Mouse (Mus musculus) MEL (cell line): ENCODE measurements around the gene Slc7a5. TPM values are rescaled to one million over a fixed set of nuclear protein-coding genes. Genes with fewer than 3 reads are reported as not detected.

Source experiments
- DNase-seq: peaks from one replicate; pipeline ENCODE4 v3.0.0; 2011; ENCODE audit warnings: low read depth, low spot score
- H3K27ac ChIP-seq: 2 replicates; pipeline ENCODE4 v1.5.1; 2012; ENCODE audit warnings: low read depth, mild to moderate bottlenecking, control low read depth, low read length, moderate library complexity; ENCODE audit not compliant: control insufficient read depth
- H3K27me3 ChIP-seq, 2 experiments: fragments of 150-350 bp in 1 of 2; sonication (generic) in 1 of 2; 2 replicates each; pipeline ENCODE4 v1.6.1; 2012; ENCODE audit warnings: low read length in 2 of 2, mild to moderate bottlenecking in 2 of 2, improper control_type of control experiment in 1 of 2, moderate library complexity in 1 of 2; ENCODE audit not compliant: insufficient read depth in 2 of 2, control insufficient read depth in 1 of 2
- H3K36me3 ChIP-seq, 2 experiments: 2 replicates each; pipeline ENCODE4 v1.6.1; 2012 to 2014; ENCODE audit warnings: low read length in 2 of 2, improper control_type of control experiment in 1 of 2, inconsistent platforms in 1 of 2, mild to moderate bottlenecking in 1 of 2; ENCODE audit not compliant: insufficient read depth in 2 of 2, control insufficient read depth in 1 of 2
- H3K4me1 ChIP-seq, 2 experiments: fragments of 150-350 bp in 1 of 2; sonication (generic) in 1 of 2; 2 replicates each; pipeline ENCODE4 v1.6.1; 2012; ENCODE audit warnings: low read length in 2 of 2, improper control_type of control experiment in 1 of 2, mild to moderate bottlenecking in 1 of 2; ENCODE audit not compliant: insufficient read depth in 2 of 2, control insufficient read depth in 1 of 2
- H3K4me3 ChIP-seq, 2 experiments: fragments of 150-350 bp in 1 of 2; sonication (generic) in 1 of 2; 2 replicates each; pipeline ENCODE4 v1.5.1; 2012; ENCODE audit warnings: low read depth in 2 of 2, low read length in 2 of 2, mild to moderate bottlenecking in 2 of 2, moderate library complexity in 2 of 2, control low read depth in 1 of 2, improper control_type of control experiment in 1 of 2; ENCODE audit not compliant: control insufficient read depth in 1 of 2, insufficient read depth in 1 of 2
- H3K79me2 ChIP-seq: 2 replicates; pipeline ENCODE4 v1.6.1; 2012; ENCODE audit warnings: mild to moderate bottlenecking, low read length, moderate library complexity; ENCODE audit not compliant: control insufficient read depth, poor library complexity, insufficient read depth
- H3K9ac ChIP-seq: 2 replicates; pipeline ENCODE4 v1.6.1; 2012; ENCODE audit warnings: low read depth, mild to moderate bottlenecking, control low read depth, low read length, moderate library complexity; ENCODE audit not compliant: control insufficient read depth, poor library complexity, severe bottlenecking
- H3K9me3 ChIP-seq: fragments of 150-350 bp; sonication (generic); replicated peaks from 2 replicates; pipeline ENCODE4 v1.6.1; 2012; ENCODE audit warnings: mild to moderate bottlenecking, low read length, improper control_type of control experiment, moderate library complexity; ENCODE audit not compliant: insufficient read depth
- BHLHE40 ChIP-seq: IDR thresholded peaks from 2 replicates; pipeline ENCODE4 v1.6.1; 2012; ENCODE audit warnings: low read depth, mild to moderate bottlenecking, inconsistent platforms, low read length, improper control_type of control experiment, borderline replicate concordance
- CHD1 ChIP-seq: IDR thresholded peaks from 2 replicates; pipeline ENCODE4 v1.6.1; 2012; ENCODE audit warnings: low read depth, mild to moderate bottlenecking, inconsistent platforms, low read length, improper control_type of control experiment
- CHD2 ChIP-seq: IDR thresholded peaks from 2 replicates; pipeline ENCODE4 v1.6.1; 2011; ENCODE audit warnings: low read length, improper control_type of control experiment
- EP300 ChIP-seq, 2 experiments: IDR thresholded peaks; 2 replicates each; pipeline ENCODE4 v1.6.1; 2011; ENCODE audit warnings: improper control_type of control experiment in 2 of 2, low read length in 2 of 2, low read depth in 1 of 2, mild to moderate bottlenecking in 1 of 2
- ETS1 ChIP-seq: IDR thresholded peaks from 2 replicates; pipeline ENCODE4 v1.6.1; 2012; ENCODE audit warnings: low read depth, mild to moderate bottlenecking, inconsistent platforms, low read length, improper control_type of control experiment, moderate library complexity
- GATA1 ChIP-seq: IDR thresholded peaks from 2 replicates; pipeline ENCODE4 v1.6.1; 2011; ENCODE audit warnings: low read depth, low read length, improper control_type of control experiment
- HCFC1 ChIP-seq: IDR thresholded peaks from 2 replicates; pipeline ENCODE4 v1.6.1; 2012; ENCODE audit warnings: low read depth, mild to moderate bottlenecking, inconsistent platforms, low read length, improper control_type of control experiment, moderate library complexity
- JUND ChIP-seq: IDR thresholded peaks from 2 replicates; pipeline ENCODE4 v1.6.1; 2011; ENCODE audit warnings: low read depth, mild to moderate bottlenecking, improper control_type of control experiment, low read length
- MEF2A ChIP-seq: IDR thresholded peaks from 2 replicates; pipeline ENCODE4 v1.6.1; 2014; ENCODE audit warnings: low read depth, mild to moderate bottlenecking, inconsistent platforms, low read length, improper control_type of control experiment; ENCODE audit not compliant: poor library complexity, insufficient replicate concordance, severe bottlenecking; ENCODE audit errors: extremely low read depth
- NRF1 ChIP-seq: IDR thresholded peaks from 2 replicates; pipeline ENCODE4 v1.6.1; 2014; ENCODE audit warnings: low read depth, mild to moderate bottlenecking, inconsistent platforms, low read length, improper control_type of control experiment, moderate library complexity; ENCODE audit not compliant: poor library complexity, insufficient read depth, severe bottlenecking
- RAD21 ChIP-seq: IDR thresholded peaks from 2 replicates; pipeline ENCODE4 v1.6.1; 2011; ENCODE audit warnings: mild to moderate bottlenecking, low read depth, low read length, improper control_type of control experiment
- RCOR1 ChIP-seq: IDR thresholded peaks from 2 replicates; pipeline ENCODE4 v1.6.1; 2012; ENCODE audit warnings: low read depth, mild to moderate bottlenecking, inconsistent platforms, low read length, improper control_type of control experiment
- TAL1 ChIP-seq: IDR thresholded peaks from 2 replicates; pipeline ENCODE4 v1.6.1; 2012; ENCODE audit warnings: mild to moderate bottlenecking, inconsistent platforms, low read length, moderate library complexity, mixed read lengths
- UBTF ChIP-seq: IDR thresholded peaks from 2 replicates; pipeline ENCODE4 v1.6.1; 2012; ENCODE audit warnings: low read depth, mild to moderate bottlenecking, inconsistent platforms, low read length, improper control_type of control experiment, moderate library complexity, borderline replicate concordance; ENCODE audit not compliant: insufficient read depth
- USF1 ChIP-seq: IDR thresholded peaks from 2 replicates; pipeline ENCODE4 v1.6.1; 2014; ENCODE audit warnings: low read depth, mild to moderate bottlenecking, inconsistent platforms, low read length, improper control_type of control experiment, moderate library complexity
- USF2 ChIP-seq, 2 experiments: IDR thresholded peaks; 2 replicates each; pipeline ENCODE4 v1.6.1; 2011 to 2012; ENCODE audit warnings: improper control_type of control experiment in 2 of 2, low read length in 2 of 2, borderline replicate concordance in 1 of 2, inconsistent platforms in 1 of 2, low read depth in 1 of 2, mild to moderate bottlenecking in 1 of 2; ENCODE audit not compliant: insufficient read depth in 1 of 2
- ZC3H11A ChIP-seq: IDR thresholded peaks from 2 replicates; pipeline ENCODE4 v1.6.1; 2012; ENCODE audit warnings: low read depth, mild to moderate bottlenecking, inconsistent platforms, low read length, improper control_type of control experiment
- ZNF384 ChIP-seq: IDR thresholded peaks from 2 replicates; pipeline ENCODE4 v1.6.1; 2012; ENCODE audit warnings: low read depth, mild to moderate bottlenecking, inconsistent platforms, low read length, improper control_type of control experiment
- polyA plus RNA-seq, 2 experiments: library from polyadenylated mRNA; stranded (reverse) in 1 of 2; unstranded in 1 of 2; fragments of >175 nt in 1 of 2; fragments of >200 nt in 1 of 2; gene quantifications; 2 replicates each; pipeline versions ENCODE4 v1.2.1 to v1.2.4; 2012; ENCODE audit warnings: low replicate concordance in 2 of 2, low read depth in 1 of 2; ENCODE audit not compliant: insufficient read length in 2 of 2, insufficient read depth in 1 of 2, missing spikeins in 1 of 2
- total RNA-seq: library from RNA; depleted of rRNA; stranded (reverse); fragments of 300-350 nt; gene quantifications from 2 replicates; pipeline ENCODE4 v1.2.3, GENCODE M21; 2012

Gene Slc7a5
- total and polyA plus RNA-seq, 3 experiments, result 55.0 to 263 (median 108) TPM

- Histone ChIP-seq H3K79me2 (peaks cover 39% of the 10 kb centered on the region), H3K9me3 (no peaks in the 10 kb centered on the region), H3K36me3 (peaks cover 6 to 15% of the 10 kb centered on the region in 2 experiments), H3K27ac (peak overlapping the region; percentile 95), H3K4me1 (peaks cover 8 to 23% of the 10 kb centered on the region in 2 experiments), H3K27me3 (no peaks in the 10 kb centered on the region), H3K9ac (peak overlapping the region; percentile 69), H3K4me3 (peak overlapping the region; percentile 60 to 62)
- TF ChIP-seq HCFC1 (peak; percentile 16; the same call in 1 of the 2 replicates), UBTF (no peak), NRF1 (no peak), ZC3H11A (no peak), RAD21 (no peak), CHD1 (0 out of 2 replicates have a peak, but pooled peaks have one; percentile 89), JUND (no peak), CHD2 (no peak), GATA1 (peak; percentile 26; the same call in 1 of the 2 replicates), BHLHE40 (peak; percentile 23; the same call in 1 of the 2 replicates), MEF2A (no peak), RCOR1 (no peak), USF1 (peak; percentile 27; the same call in 1 of the 2 replicates), USF2 (IDR thresholded peaks at IDR 0.05; ENCODE audit: borderline replicate concordance in 1 of 2, insufficient read depth in 1 of 2, low read depth in 1 of 2, low read length in 2 of 2) (no peak), ETS1 (peak; percentile 69), EP300 (IDR thresholded peaks at IDR 0.05; ENCODE audit: low read depth in 1 of 2, low read length in 2 of 2) (no peak; a peak in 1 of 4 replicates), ZNF384 (0 out of 2 replicates have a peak, but pooled peaks have one; percentile 2), TAL1 (no peak)
- peak; percentile 74 for DNase-seq
Observed at GRCm38 (mm10) chr8:121908378-121909147, 1.1 kb upstream of the Slc7a5 start.
